Mouse (Mus musculus): Measurements from ENCODE around the gene Cyp19a1. TPM values are rescaled to one million over a fixed set of nuclear protein-coding genes. Genes with fewer than 3 reads are reported as not detected.

Cyp19a1 gene
- not detected for total RNA-seq (2023)

DNA sequence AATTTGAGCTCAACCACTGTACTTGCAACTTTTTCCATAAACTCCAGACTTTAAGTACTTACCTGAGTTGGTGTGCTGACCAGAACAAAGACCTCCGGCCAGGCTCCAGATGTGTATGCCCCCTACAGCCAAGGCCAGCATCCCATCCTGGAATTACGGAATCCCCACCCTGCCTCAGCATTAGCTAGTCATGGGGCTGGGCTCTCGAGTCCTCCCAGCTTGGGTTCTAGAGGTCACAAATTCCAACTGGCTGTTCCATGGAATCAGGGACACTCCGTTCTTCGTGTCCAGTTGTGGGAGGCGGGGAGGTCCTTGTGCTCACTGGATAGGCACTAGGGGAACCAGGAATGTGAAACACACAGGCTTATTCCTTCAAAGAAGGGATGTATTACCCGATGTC, at the start of gene Cyp19a1:
Cyp19a1 (minus strand) TSS at position 101 of the 400 bp plus-strand sequence.

DNA sequence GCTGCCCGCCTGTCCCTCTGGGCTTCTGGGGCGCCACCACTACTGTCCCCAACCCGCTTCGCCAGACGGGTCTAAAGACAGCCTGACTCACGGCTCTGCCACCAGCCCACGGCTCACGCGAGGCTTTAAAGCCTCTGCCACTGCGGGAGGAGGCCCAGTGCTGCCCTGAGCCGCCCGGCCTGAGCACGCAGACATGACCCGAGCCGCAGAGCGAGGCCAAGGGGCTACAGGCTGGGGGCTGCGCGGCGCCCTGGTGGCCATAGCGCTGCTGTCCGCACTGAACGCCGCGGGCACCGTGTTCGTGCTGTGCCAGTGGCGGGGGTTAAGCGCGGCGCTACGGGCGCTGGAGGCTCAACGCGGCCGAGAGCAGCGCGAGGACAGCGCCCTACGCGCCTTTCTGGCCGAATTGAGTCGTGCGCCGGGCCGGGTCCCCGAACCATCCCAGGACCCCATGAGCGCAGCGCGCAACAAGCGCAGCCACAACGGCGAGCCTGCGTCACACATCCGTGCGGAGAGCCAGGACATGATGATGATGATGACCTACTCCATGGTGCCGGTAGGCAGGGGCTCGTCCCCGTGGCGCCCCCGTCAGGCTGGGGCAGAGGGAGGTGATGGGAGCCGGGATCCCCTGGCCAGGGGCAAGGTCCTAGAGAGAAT, 18.5 kb upstream of the Cyp19a1 start, which contains the start of gene Gldn:
Gldn (plus strand) TSS at position 156 of the 657 bp plus-strand sequence.

Other genes starting within 250 kb of the Cyp19a1 start
- not detected for gene Tnfaip8l3, start 199.7 kb downstream of the Cyp19a1 start, total RNA-seq (2023)
- gene Gldn, start 18.4 kb upstream of the Cyp19a1 start, total RNA-seq (2023) = not detected
- gene Dmxl2, start 233.5 kb upstream of the Cyp19a1 start, total RNA-seq (2023) = under 1 TPM; 0.21 to 0.41 TPM

All from T-cell, adult 66 days (primary cell).